Comparison of ENCODE assay signal across 28 mouse cellular contexts in genomic region chr2:120012924-120013323, GRCm38 (mm10). TPM values are rescaled to one million over a fixed set of nuclear protein-coding genes. Genes with fewer than 3 reads are reported as not detected.
DNase-seq lines count a peak whose midpoint lies in the region; ATAC-seq and TF ChIP-seq lines count a peak whose summit lies in the region.
"Had no signal": no experiment of that assay in that cellular context is flagged by ENCODE, and none has a peak within 500 bp of the region (broad histone marks: within the 10 kb centered on the region; RNA-seq: fewer than 3 reads in every experiment).

No protein-coding gene starts in this region.

- no peaks in the 10 kb centered on the region for H3K4me1 ChIP-seq in midbrain, embryonic 12.5 days
- no peaks in the 10 kb centered on the region for H3K4me1 ChIP-seq in midbrain, embryonic 16.5 days (ENCODE audit: control insufficient read depth, insufficient read depth, low read length)
- H3K4me1 ChIP-seq in intestine, embryonic 16.5 days (ENCODE audit: control insufficient read depth, insufficient read depth, low read length), result no peaks in the 10 kb centered on the region
- H3K4me1 ChIP-seq in stomach, embryonic 16.5 days (ENCODE audit: control insufficient read depth, insufficient read depth, low read length), result no peaks in the 10 kb centered on the region
- peaks cover 11% of the 10 kb centered on the region for H3K4me1 ChIP-seq in cerebellum, adult 2 months (ENCODE audit: control insufficient read depth, insufficient read depth, low read length)
- H3K4me1 ChIP-seq: embryonic facial prominence, embryonic 12.5 days; limb, embryonic 10.5 days; limb, embryonic 15.5 days; midbrain, embryonic 13.5 days had no signal

- H3K9ac ChIP-seq in midbrain, embryonic 12.5 days (replicated peaks), result 0 out of 2 replicates have a peak overlapping the region, but pooled peaks have one; percentile 6
- no peak overlapping the region for H3K9ac ChIP-seq in midbrain, embryonic 16.5 days (ENCODE audit: low read depth, low read length)
- no peak overlapping the region for H3K9ac ChIP-seq in intestine, embryonic 16.5 days (ENCODE audit: low read depth, low read length)
- no peak overlapping the region for H3K9ac ChIP-seq in stomach, embryonic 16.5 days (ENCODE audit: low read length)
- H3K9ac ChIP-seq: embryonic facial prominence, embryonic 12.5 days; heart, embryonic 13.5 days; limb, embryonic 15.5 days had no signal

- no peak overlapping the region for H3K27ac ChIP-seq in midbrain, embryonic 12.5 days (replicated peaks)
- no peak overlapping the region for H3K27ac ChIP-seq in midbrain, embryonic 16.5 days (ENCODE audit: low read length)
- H3K27ac ChIP-seq in intestine, embryonic 16.5 days (ENCODE audit: low read length), result no peak overlapping the region
- no peak overlapping the region for H3K27ac ChIP-seq in stomach, embryonic 16.5 days (ENCODE audit: low read length)
- no peak overlapping the region for H3K27ac ChIP-seq in cerebellum, adult 2 months (ENCODE audit: insufficient read depth, low read length)
- H3K27ac ChIP-seq in layer of hippocampus, adult 2 months, result no peak overlapping the region
- H3K27ac ChIP-seq: embryonic facial prominence, embryonic 12.5 days; heart, adult 2 months; heart, embryonic 13.5 days; limb, embryonic 10.5 days; limb, embryonic 15.5 days; midbrain, embryonic 13.5 days had no signal

- no peak for ATAC-seq in midbrain, embryonic 12.5 days (ENCODE audit: low FRiP score, low read depth)
- ATAC-seq in midbrain, embryonic 16.5 days, result no peak
- ATAC-seq in intestine, embryonic 16.5 days, result peak; percentile 38
- ATAC-seq in stomach, embryonic 16.5 days (ENCODE audit: insufficient read depth, low FRiP score), result peak; percentile 12; the same call in 1 of the 2 replicates
- ATAC-seq: CD4-positive, CD25-positive, alpha-beta regulatory T cell, adult 4 months; forebrain, embryonic 14.5 days; hindbrain, embryonic 16.5 days; lung, postnatal 0 days; midbrain, embryonic 13.5 days had no signal

- 88% methylated on average over 13 of the region's 13 CpGs for WGBS in midbrain, embryonic 12.5 days
- WGBS in midbrain, embryonic 16.5 days, result 91% methylated on average over 13 of the region's 13 CpGs
- WGBS in intestine, embryonic 16.5 days, result 75% methylated on average over 13 of the region's 13 CpGs
- WGBS in stomach, embryonic 16.5 days, result 77% methylated on average over 13 of the region's 13 CpGs
- WGBS in cerebellum, adult 2 months, result 91% methylated on average over 13 of the region's 13 CpGs

- peak; percentile 30 for DNase-seq in adrenal gland, postnatal 14 days
- DNase-seq in adrenal gland, postnatal 4 days (ENCODE audit: low spot score in 2 of 2), result no peak
- no peak for DNase-seq in cerebellum, adult 2 months
- no peak for DNase-seq in layer of hippocampus, adult 2 months (ENCODE audit: low spot score in 2 of 2)
- DNase-seq: cerebellum, adult 9-11 months; embryo, embryonic 11 days; kidney, adult 9 months; kidney, postnatal 10 days; layer of hippocampus, adult 9-11 months; lung, postnatal 4 days; right cerebral cortex, postnatal 4 days; thymus, adult 2 months; thymus, postnatal 36 days had no signal

- H3K36me3 ChIP-seq in midbrain, embryonic 12.5 days, result peaks cover 33% of the 10 kb centered on the region
- H3K36me3 ChIP-seq in midbrain, embryonic 16.5 days (ENCODE audit: control insufficient read depth, insufficient read depth, low read length), result peaks cover 6% of the 10 kb centered on the region; the same call in 1 of the 2 replicates
- 0 out of 2 replicates have a peak, but pooled peaks cover 4% of the 10 kb centered on the region for H3K36me3 ChIP-seq in intestine, embryonic 16.5 days (ENCODE audit: control insufficient read depth, insufficient read depth, low read length)
- H3K36me3 ChIP-seq in stomach, embryonic 16.5 days (ENCODE audit: control insufficient read depth, insufficient read depth, low read length), result no peaks in the 10 kb centered on the region

- no peak for TF ChIP-seq CTCF in cerebellum, adult 2 months (IDR thresholded peaks at IDR 0.05; ENCODE audit: borderline replicate concordance, insufficient read depth, low read depth, low read length)
- no peak for TF ChIP-seq CTCF in layer of hippocampus, adult 2 months (conservative IDR thresholded peaks at IDR 0.05)

- no peak overlapping the region for H3K4me2 ChIP-seq in midbrain, embryonic 12.5 days (replicated peaks)
- H3K4me2 ChIP-seq in midbrain, embryonic 16.5 days (ENCODE audit: low read length), result no peak overlapping the region
- no peak overlapping the region for H3K4me2 ChIP-seq in intestine, embryonic 16.5 days (ENCODE audit: low read depth, low read length)
- H3K4me2 ChIP-seq in stomach, embryonic 16.5 days (ENCODE audit: low read depth, low read length), result no peak overlapping the region
- H3K4me2 ChIP-seq: embryonic facial prominence, embryonic 12.5 days; heart, embryonic 13.5 days; limb, embryonic 15.5 days; midbrain, embryonic 13.5 days had no signal

- H3K9me3 ChIP-seq in midbrain, embryonic 12.5 days, result no peaks in the 10 kb centered on the region
- H3K9me3 ChIP-seq in midbrain, embryonic 16.5 days (replicated peaks; ENCODE audit: control insufficient read depth, low read length, poor library complexity, severe bottlenecking), result no peaks in the 10 kb centered on the region
- H3K9me3 ChIP-seq in intestine, embryonic 16.5 days (ENCODE audit: control insufficient read depth, low read length), result no peaks in the 10 kb centered on the region
- no peaks in the 10 kb centered on the region for H3K9me3 ChIP-seq in stomach, embryonic 16.5 days (replicated peaks; ENCODE audit: control insufficient read depth, low read length)
- H3K9me3 ChIP-seq: embryonic facial prominence, embryonic 12.5 days; heart, embryonic 13.5 days; limb, embryonic 10.5 days; limb, embryonic 15.5 days; megakaryocyte, embryonic 14.5 days; midbrain, embryonic 13.5 days had no signal

- no peaks in the 10 kb centered on the region for H3K27me3 ChIP-seq in midbrain, embryonic 12.5 days
- H3K27me3 ChIP-seq in midbrain, embryonic 16.5 days (ENCODE audit: control insufficient read depth, insufficient read depth, low read depth, low read length), result no peaks in the 10 kb centered on the region
- no peaks in the 10 kb centered on the region for H3K27me3 ChIP-seq in intestine, embryonic 16.5 days (replicated peaks; ENCODE audit: control insufficient read depth, insufficient read depth, low read length)
- no peaks in the 10 kb centered on the region for H3K27me3 ChIP-seq in stomach, embryonic 16.5 days (ENCODE audit: control insufficient read depth, insufficient read depth, low read length)
- no peaks in the 10 kb centered on the region for H3K27me3 ChIP-seq in cerebellum, adult 2 months (ENCODE audit: control insufficient read depth, insufficient read depth, low read length)
- H3K27me3 ChIP-seq: embryonic facial prominence, embryonic 12.5 days; heart, embryonic 13.5 days; limb, embryonic 15.5 days; midbrain, embryonic 13.5 days had no signal

- no peak overlapping the region for H3K4me3 ChIP-seq in midbrain, embryonic 12.5 days
- H3K4me3 ChIP-seq in midbrain, embryonic 16.5 days (ENCODE audit: low read depth, low read length), result no peak overlapping the region
- no peak overlapping the region for H3K4me3 ChIP-seq in intestine, embryonic 16.5 days (ENCODE audit: low read length)
- no peak overlapping the region for H3K4me3 ChIP-seq in stomach, embryonic 16.5 days (replicated peaks; ENCODE audit: low read length)
- no peak overlapping the region for H3K4me3 ChIP-seq in cerebellum, adult 2 months (replicated peaks; ENCODE audit: insufficient read depth, low read depth, low read length)
- H3K4me3 ChIP-seq in layer of hippocampus, adult 2 months, result no peak overlapping the region
- H3K4me3 ChIP-seq: embryonic facial prominence, embryonic 12.5 days; heart, adult 2 months; heart, embryonic 13.5 days; limb, embryonic 10.5 days; limb, embryonic 15.5 days; midbrain, embryonic 13.5 days had no signal

- TF ChIP-seq POLR2A in cerebellum, adult 2 months (IDR thresholded peaks at IDR 0.05; ENCODE audit: borderline replicate concordance, insufficient read depth, low read length), result no peak

RNA-seq across cellular contexts. Expression of gene Jmjd7, which starts 14.4 kb away (rescaled TPM):
- total RNA-seq in adrenal gland, postnatal 14 days (2021), result 8.3 and 12.1 TPM in 2 replicates
- 10 to 100 TPM; 15.0 to 16.8 TPM for total RNA-seq in adrenal gland, postnatal 4 days (2021)
- polyA plus RNA-seq in midbrain, embryonic 12.5 days (2016; fragmentation: Nextera tagmentation; extraction: Ambion mirVana), result 19.7 and 20.8 TPM in 2 replicates
- polyA plus RNA-seq in midbrain, embryonic 16.5 days (2015; fragmentation: Nextera tagmentation; extraction: Ambion mirVana), result 16.7 and 19.7 TPM in 2 replicates
- 16.1 and 17.4 TPM in 2 replicates for polyA plus RNA-seq in intestine, embryonic 16.5 days (2015; fragmentation: Nextera tagmentation; extraction: Ambion mirVana)
- 13.4 and 15.4 TPM in 2 replicates for polyA plus RNA-seq in stomach, embryonic 16.5 days (2015; fragmentation: Nextera tagmentation; extraction: Ambion mirVana)
- polyA plus RNA-seq in cerebellum, adult 2 months (2012; rRNA removed), result 11.2 and 11.9 TPM in 2 replicates
- 1 to 10 TPM; 5.5 to 6.6 TPM for total RNA-seq in layer of hippocampus, adult 2 months (2021)

RNA-seq across cellular contexts. Expression of gene Gm28042, which starts 14.4 kb away (rescaled TPM):
- total RNA-seq in adrenal gland, postnatal 14 days (2021), result 0.85 and 1.2 TPM in 2 replicates
- 1 to 10 TPM; 1.5 to 4.2 TPM for total RNA-seq in adrenal gland, postnatal 4 days (2021)
- 6.7 and 7.3 TPM in 2 replicates for polyA plus RNA-seq in midbrain, embryonic 12.5 days (2016; fragmentation: Nextera tagmentation; extraction: Ambion mirVana)
- polyA plus RNA-seq in midbrain, embryonic 16.5 days (2015; fragmentation: Nextera tagmentation; extraction: Ambion mirVana), result 4.6 and 6.3 TPM in 2 replicates
- polyA plus RNA-seq in intestine, embryonic 16.5 days (2015; fragmentation: Nextera tagmentation; extraction: Ambion mirVana), result 2.4 and 3.8 TPM in 2 replicates
- polyA plus RNA-seq in stomach, embryonic 16.5 days (2015; fragmentation: Nextera tagmentation; extraction: Ambion mirVana), result 2.4 and 5.1 TPM in 2 replicates
- 9.0 and 10.8 TPM in 2 replicates for polyA plus RNA-seq in cerebellum, adult 2 months (2012; rRNA removed)
- 1 to 10 TPM; 1.1 to 2.4 TPM for total RNA-seq in layer of hippocampus, adult 2 months (2021)

RNA-seq across cellular contexts. Expression of gene Pla2g4b, which starts 20.3 kb away (rescaled TPM):
- 2.9 and 4.8 TPM in 2 replicates for total RNA-seq in adrenal gland, postnatal 14 days (2021)
- total RNA-seq in adrenal gland, postnatal 4 days (2021), result 1 to 10 TPM; 3.6 to 3.7 TPM
- 4.6 and 5.3 TPM in 2 replicates for polyA plus RNA-seq in midbrain, embryonic 12.5 days (2016; fragmentation: Nextera tagmentation; extraction: Ambion mirVana)
- 3.9 and 5.0 TPM in 2 replicates for polyA plus RNA-seq in midbrain, embryonic 16.5 days (2015; fragmentation: Nextera tagmentation; extraction: Ambion mirVana)
- polyA plus RNA-seq in intestine, embryonic 16.5 days (2015; fragmentation: Nextera tagmentation; extraction: Ambion mirVana), result 0.49 and 0.94 TPM in 2 replicates
- 1.8 and 2.7 TPM in 2 replicates for polyA plus RNA-seq in stomach, embryonic 16.5 days (2015; fragmentation: Nextera tagmentation; extraction: Ambion mirVana)
- polyA plus RNA-seq in cerebellum, adult 2 months (2012; rRNA removed), result 12.9 and 16.9 TPM in 2 replicates
- 1 to 10 TPM; 3.8 to 6.4 TPM for total RNA-seq in layer of hippocampus, adult 2 months (2021)

RNA-seq across cellular contexts. Expression of gene Mapkbp1, which starts 40.4 kb away (rescaled TPM):
- 13.9 and 17.7 TPM in 2 replicates for total RNA-seq in adrenal gland, postnatal 14 days (2021)
- 10 to 100 TPM; 25.3 to 27.2 TPM for total RNA-seq in adrenal gland, postnatal 4 days (2021)
- 4.7 and 5.8 TPM in 2 replicates for polyA plus RNA-seq in midbrain, embryonic 12.5 days (2016; fragmentation: Nextera tagmentation; extraction: Ambion mirVana)
- polyA plus RNA-seq in midbrain, embryonic 16.5 days (2015; fragmentation: Nextera tagmentation; extraction: Ambion mirVana), result 8.3 and 9.3 TPM in 2 replicates
- 2.0 and 2.4 TPM in 2 replicates for polyA plus RNA-seq in intestine, embryonic 16.5 days (2015; fragmentation: Nextera tagmentation; extraction: Ambion mirVana)
- 2.6 and 3.4 TPM in 2 replicates for polyA plus RNA-seq in stomach, embryonic 16.5 days (2015; fragmentation: Nextera tagmentation; extraction: Ambion mirVana)
- polyA plus RNA-seq in cerebellum, adult 2 months (2012; rRNA removed), result 37.6 and 42.2 TPM in 2 replicates
- total RNA-seq in layer of hippocampus, adult 2 months (2021), result 10 to 100 TPM; 43.7 to 45.6 TPM

Comparison
In these comparisons a context has a peak if more than half of its experiments do, and no peak if none do; other contexts are left out.
1. ATAC-seq: peak in intestine, embryonic 16.5 days (single experiment) and stomach, embryonic 16.5 days (single experiment); none in midbrain, embryonic 12.5 days (single experiment) and midbrain, embryonic 16.5 days (single experiment).